Mouse (Mus musculus): ENCODE measurements around the gene Cdhr4. TPM values are rescaled to one million over a fixed set of nuclear protein-coding genes. Genes with fewer than 3 reads are reported as not detected.
"Not testable (repeated sequence)": the region's sequence is repeated elsewhere in the genome, so short reads cannot be mapped to it uniquely, and the experiment has no call there.

Gene Cdhr4
- polyA plus RNA-seq, 1 experiment from 2014 or later: 15.7 TPM

DNA sequence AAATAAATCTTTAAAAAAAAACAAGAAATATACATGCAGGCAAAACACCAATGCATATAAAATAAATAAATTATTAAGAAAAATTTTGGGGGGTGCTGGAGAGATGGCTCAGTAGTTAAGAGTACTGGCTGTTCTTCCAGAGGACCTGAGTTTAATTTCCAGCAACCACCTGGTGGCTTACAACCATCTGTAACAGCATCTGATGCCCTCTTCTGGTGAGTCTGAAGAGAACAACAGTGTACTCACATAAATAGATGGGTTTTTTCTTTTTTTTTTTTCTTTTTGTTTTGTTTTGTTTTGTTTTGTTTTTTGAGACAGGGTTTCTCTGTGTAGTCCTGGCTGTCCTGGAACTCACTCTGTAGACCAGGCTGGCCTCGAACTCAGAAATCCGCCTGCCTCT lies 21.3 kb downstream of the Cdhr4 start:
- WGBS: 89% methylated on average over 2 of the region's 2 CpGs
- not testable (repeated sequence) for H3K4me1 ChIP-seq (replicated peaks; ENCODE audit: control insufficient read depth, insufficient read depth, low read length); H3K4me3 ChIP-seq (ENCODE audit: low read depth, low read length); H3K9ac ChIP-seq (ENCODE audit: low read length); H3K9me3 ChIP-seq (ENCODE audit: control insufficient read depth, low read length); H3K27me3 ChIP-seq (replicated peaks; ENCODE audit: control insufficient read depth, insufficient read depth, low read length); H3K27ac ChIP-seq (ENCODE audit: low read depth); H3K4me2 ChIP-seq (ENCODE audit: low read length); ATAC-seq (replicated peaks; ENCODE audit: low FRiP score, low TSS enrichment, low read depth); DNase-seq (ENCODE audit: low spot score)
- H3K36me3 ChIP-seq (ENCODE audit: control insufficient read depth, insufficient read depth, low read length): peaks cover 20% of the 10 kb centered on the region; the same call in 1 of the 2 replicates

DNA sequence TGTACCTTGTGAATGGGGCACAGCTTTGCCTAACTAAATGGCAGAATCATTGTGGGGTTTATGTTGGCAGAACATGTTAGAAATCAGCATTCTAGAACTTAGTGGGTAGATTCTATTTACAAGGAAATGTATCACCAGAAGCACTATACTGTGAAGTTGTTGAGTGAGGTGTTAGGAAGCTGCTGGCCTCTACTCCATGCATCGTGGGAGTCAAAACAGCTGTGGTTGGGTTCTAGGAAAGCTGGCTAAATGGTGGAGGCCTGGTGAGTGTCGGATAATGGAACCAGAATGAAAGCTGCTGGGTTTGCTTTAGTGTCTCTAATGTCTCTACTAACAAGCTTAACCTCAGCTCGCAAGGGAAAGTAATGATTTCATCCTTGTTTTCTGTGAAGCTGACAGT lies 24.8 kb downstream of the Cdhr4 start:
- Histone ChIP-seq H3K9me3 (ENCODE audit: control insufficient read depth, low read length) (no peaks in the 10 kb centered on the region), H3K4me3 (ENCODE audit: low read depth, low read length) (no peak overlapping the region), H3K9ac (ENCODE audit: low read length) (no peak overlapping the region), H3K27me3 (replicated peaks; ENCODE audit: control insufficient read depth, insufficient read depth, low read length) (no peaks in the 10 kb centered on the region), H3K27ac (ENCODE audit: low read depth) (no peak overlapping the region), H3K4me2 (ENCODE audit: low read length) (no peak overlapping the region), H3K4me1 (replicated peaks; ENCODE audit: control insufficient read depth, insufficient read depth, low read length) (peaks cover 4% of the 10 kb centered on the region; the same call in 1 of the 2 replicates), H3K36me3 (ENCODE audit: control insufficient read depth, insufficient read depth, low read length) (peaks cover 19% of the 10 kb centered on the region; the same call in 1 of the 2 replicates)
- 77% methylated on average over 3 of the region's 3 CpGs for WGBS
- no peak for DNase-seq (ENCODE audit: low spot score)
- no peak for ATAC-seq (replicated peaks; ENCODE audit: low FRiP score, low TSS enrichment, low read depth)

DNA sequence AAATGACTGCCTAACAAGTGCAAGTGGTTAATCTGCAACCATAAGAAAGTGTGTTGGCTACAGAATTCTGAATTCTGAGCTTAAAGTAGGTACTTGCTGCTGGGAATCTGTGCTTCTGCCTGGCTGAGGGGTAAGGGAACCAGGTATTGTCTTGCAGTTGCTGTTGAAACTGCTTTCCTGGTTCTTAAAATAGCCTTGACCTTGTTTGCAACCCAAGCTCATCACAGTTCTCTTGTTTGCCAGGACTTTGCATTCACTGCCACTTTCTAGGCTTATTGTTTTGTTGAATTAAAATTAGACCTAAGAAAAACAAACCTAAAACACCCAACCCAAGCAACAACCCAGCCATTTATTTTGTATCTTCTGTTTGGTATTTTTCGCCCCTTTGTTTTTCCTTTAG lies 28.4 kb downstream of the Cdhr4 start:
- 92% methylated on average over 1 of the region's 1 CpGs for WGBS
- Histone ChIP-seq H3K4me3 (ENCODE audit: low read depth, low read length) (no peak overlapping the region), H3K4me2 (ENCODE audit: low read length) (no peak overlapping the region), H3K9me3 (ENCODE audit: control insufficient read depth, low read length) (no peaks in the 10 kb centered on the region), H3K4me1 (replicated peaks; ENCODE audit: control insufficient read depth, insufficient read depth, low read length) (peaks cover 4% of the 10 kb centered on the region; the same call in 1 of the 2 replicates), H3K27me3 (replicated peaks; ENCODE audit: control insufficient read depth, insufficient read depth, low read length) (no peaks in the 10 kb centered on the region), H3K27ac (ENCODE audit: low read depth) (no peak overlapping the region), H3K36me3 (ENCODE audit: control insufficient read depth, insufficient read depth, low read length) (peaks cover 32% of the 10 kb centered on the region), H3K9ac (ENCODE audit: low read length) (no peak overlapping the region)
- DNase-seq (ENCODE audit: low spot score) (no peak), ATAC-seq (replicated peaks; ENCODE audit: low FRiP score, low TSS enrichment, low read depth) (no peak)

DNA sequence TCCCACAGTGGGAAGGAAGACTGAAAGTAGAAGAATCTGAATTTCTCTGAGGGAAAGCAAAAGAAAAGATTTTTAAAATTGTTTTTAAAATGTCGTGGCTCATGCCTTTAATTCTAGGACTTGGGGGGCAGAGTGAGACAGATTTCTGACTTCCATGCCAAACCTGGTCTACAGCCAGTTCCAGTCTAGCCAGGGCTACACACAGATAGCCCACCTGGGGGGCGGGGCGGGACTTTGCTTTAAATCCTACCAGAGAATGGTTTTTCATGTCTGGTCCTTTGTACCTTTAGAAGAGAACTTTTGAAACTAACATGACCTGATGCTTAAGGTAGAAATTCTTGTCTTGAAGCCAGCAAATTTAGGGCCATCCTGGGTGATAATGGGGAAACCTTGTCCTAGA lies 30.9 kb downstream of the Cdhr4 start:
- H3K4me3 ChIP-seq (ENCODE audit: low read depth, low read length): no peak overlapping the region
- H3K4me1 ChIP-seq (replicated peaks; ENCODE audit: control insufficient read depth, insufficient read depth, low read length): peaks cover 4% of the 10 kb centered on the region; the same call in 1 of the 2 replicates
- WGBS: 87% methylated on average over 3 of the region's 3 CpGs
- H3K36me3 ChIP-seq (ENCODE audit: control insufficient read depth, insufficient read depth, low read length): peaks cover 42% of the 10 kb centered on the region
- ATAC-seq (replicated peaks; ENCODE audit: low FRiP score, low TSS enrichment, low read depth) (no peak), DNase-seq (ENCODE audit: low spot score) (no peak)
- H3K9ac ChIP-seq (ENCODE audit: low read length): no peak overlapping the region
- no peak overlapping the region for H3K27ac ChIP-seq (ENCODE audit: low read depth)
- H3K4me2 ChIP-seq (ENCODE audit: low read length): no peak overlapping the region
- no peaks in the 10 kb centered on the region for H3K27me3 ChIP-seq (replicated peaks; ENCODE audit: control insufficient read depth, insufficient read depth, low read length)
- no peaks in the 10 kb centered on the region for H3K9me3 ChIP-seq (ENCODE audit: control insufficient read depth, low read length)

DNA sequence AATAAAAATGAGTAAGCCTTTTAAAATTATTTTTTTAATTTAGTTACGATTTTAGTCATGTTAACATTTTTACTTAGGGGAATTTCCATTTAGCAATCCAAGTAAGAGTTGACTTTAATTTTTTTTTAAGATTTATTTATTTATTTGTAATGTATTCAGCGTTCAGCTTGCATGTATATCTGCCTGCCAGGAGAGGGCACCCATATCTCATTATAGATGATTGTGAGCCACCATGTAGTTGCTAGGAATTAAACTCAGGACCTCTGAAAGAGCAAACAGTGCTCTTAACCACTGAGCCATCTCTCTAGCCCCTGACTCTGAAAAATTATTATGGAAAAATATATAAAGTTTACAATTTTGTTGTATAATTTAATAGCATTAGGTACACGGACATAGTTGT lies 34.3 kb downstream of the Cdhr4 start:
- no peaks in the 10 kb centered on the region for H3K9me3 ChIP-seq (ENCODE audit: control insufficient read depth, low read length)
- WGBS: 93% methylated on average over 3 of the region's 3 CpGs
- no peak overlapping the region for H3K27ac ChIP-seq (ENCODE audit: low read depth)
- DNase-seq (ENCODE audit: low spot score) (no peak), ATAC-seq (replicated peaks; ENCODE audit: low FRiP score, low TSS enrichment, low read depth) (no peak)
- H3K4me1 ChIP-seq (replicated peaks; ENCODE audit: control insufficient read depth, insufficient read depth, low read length): no peaks in the 10 kb centered on the region
- H3K36me3 ChIP-seq (ENCODE audit: control insufficient read depth, insufficient read depth, low read length): peaks cover 45% of the 10 kb centered on the region
- no peak overlapping the region for H3K4me2 ChIP-seq (ENCODE audit: low read length)
- no peak overlapping the region for H3K9ac ChIP-seq (ENCODE audit: low read length)
- H3K27me3 ChIP-seq (replicated peaks; ENCODE audit: control insufficient read depth, insufficient read depth, low read length): no peaks in the 10 kb centered on the region
- H3K4me3 ChIP-seq (ENCODE audit: low read depth, low read length): no peak overlapping the region

DNA sequence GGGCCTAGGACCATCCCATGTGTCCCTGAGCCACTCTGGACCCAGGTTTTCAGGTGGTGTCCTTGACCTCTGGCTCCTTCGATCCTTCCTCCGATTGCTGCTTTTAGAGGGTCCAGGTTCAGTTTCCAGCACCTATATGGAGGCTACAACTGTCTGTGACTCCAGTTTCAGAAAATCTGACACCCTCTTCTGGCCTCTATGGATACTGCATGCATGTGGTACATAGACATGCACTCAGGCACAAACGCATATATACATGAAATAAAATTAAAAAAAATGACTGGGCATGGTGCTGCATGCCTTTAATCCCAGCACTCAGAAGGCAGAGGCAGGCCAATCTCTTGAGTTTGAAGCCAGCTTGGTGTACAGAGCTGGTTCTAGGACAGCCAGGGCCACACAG lies 35.6 kb downstream of the Cdhr4 start:
- Histone ChIP-seq H3K9ac (ENCODE audit: low read length) (no peak overlapping the region), H3K36me3 (ENCODE audit: control insufficient read depth, insufficient read depth, low read length) (peaks cover 57% of the 10 kb centered on the region), H3K4me3 (ENCODE audit: low read depth, low read length) (no peak overlapping the region), H3K27ac (ENCODE audit: low read depth) (no peak overlapping the region), H3K4me1 (replicated peaks; ENCODE audit: control insufficient read depth, insufficient read depth, low read length) (no peaks in the 10 kb centered on the region), H3K4me2 (ENCODE audit: low read length) (no peak overlapping the region), H3K27me3 (replicated peaks; ENCODE audit: control insufficient read depth, insufficient read depth, low read length) (no peaks in the 10 kb centered on the region), H3K9me3 (ENCODE audit: control insufficient read depth, low read length) (no peaks in the 10 kb centered on the region)
- no peak for DNase-seq (ENCODE audit: low spot score)
- WGBS: 95% methylated on average over 3 of the region's 3 CpGs
- no peak for ATAC-seq (replicated peaks; ENCODE audit: low FRiP score, low TSS enrichment, low read depth)

DNA sequence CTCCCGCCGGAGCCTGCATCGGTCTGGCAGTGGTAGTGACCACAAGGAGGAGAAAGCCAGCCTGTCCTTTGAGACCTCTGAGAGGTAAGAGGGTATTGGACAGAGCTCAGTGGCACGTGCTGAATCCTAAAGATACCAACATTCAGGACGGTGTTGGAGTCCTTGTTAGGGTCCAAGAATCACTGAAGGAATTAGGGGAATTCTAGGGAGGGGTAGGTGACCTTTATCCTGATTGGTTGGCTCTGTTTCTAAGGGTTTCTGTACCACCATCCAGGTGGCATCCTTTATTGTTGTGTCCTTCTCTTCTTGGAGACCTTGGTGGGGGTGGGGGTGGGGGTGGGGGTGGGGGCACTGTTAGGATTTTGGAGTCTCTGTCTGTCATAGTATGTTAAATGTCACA lies 39.8 kb downstream of the Cdhr4 start:
- peaks cover 54% of the 10 kb centered on the region for H3K36me3 ChIP-seq (ENCODE audit: control insufficient read depth, insufficient read depth, low read length)
- H3K9me3 ChIP-seq (ENCODE audit: control insufficient read depth, low read length): no peaks in the 10 kb centered on the region
- no peak overlapping the region for H3K4me2 ChIP-seq (ENCODE audit: low read length)
- no peaks in the 10 kb centered on the region for H3K27me3 ChIP-seq (replicated peaks; ENCODE audit: control insufficient read depth, insufficient read depth, low read length)
- no peak overlapping the region for H3K4me3 ChIP-seq (ENCODE audit: low read depth, low read length)
- H3K4me1 ChIP-seq (replicated peaks; ENCODE audit: control insufficient read depth, insufficient read depth, low read length): no peaks in the 10 kb centered on the region
- ATAC-seq (replicated peaks; ENCODE audit: low FRiP score, low TSS enrichment, low read depth): no peak
- WGBS: 95% methylated on average over 5 of the region's 5 CpGs
- H3K27ac ChIP-seq (ENCODE audit: low read depth): no peak overlapping the region
- no peak overlapping the region for H3K9ac ChIP-seq (ENCODE audit: low read length)
- DNase-seq (ENCODE audit: low spot score): no peak

DNA sequence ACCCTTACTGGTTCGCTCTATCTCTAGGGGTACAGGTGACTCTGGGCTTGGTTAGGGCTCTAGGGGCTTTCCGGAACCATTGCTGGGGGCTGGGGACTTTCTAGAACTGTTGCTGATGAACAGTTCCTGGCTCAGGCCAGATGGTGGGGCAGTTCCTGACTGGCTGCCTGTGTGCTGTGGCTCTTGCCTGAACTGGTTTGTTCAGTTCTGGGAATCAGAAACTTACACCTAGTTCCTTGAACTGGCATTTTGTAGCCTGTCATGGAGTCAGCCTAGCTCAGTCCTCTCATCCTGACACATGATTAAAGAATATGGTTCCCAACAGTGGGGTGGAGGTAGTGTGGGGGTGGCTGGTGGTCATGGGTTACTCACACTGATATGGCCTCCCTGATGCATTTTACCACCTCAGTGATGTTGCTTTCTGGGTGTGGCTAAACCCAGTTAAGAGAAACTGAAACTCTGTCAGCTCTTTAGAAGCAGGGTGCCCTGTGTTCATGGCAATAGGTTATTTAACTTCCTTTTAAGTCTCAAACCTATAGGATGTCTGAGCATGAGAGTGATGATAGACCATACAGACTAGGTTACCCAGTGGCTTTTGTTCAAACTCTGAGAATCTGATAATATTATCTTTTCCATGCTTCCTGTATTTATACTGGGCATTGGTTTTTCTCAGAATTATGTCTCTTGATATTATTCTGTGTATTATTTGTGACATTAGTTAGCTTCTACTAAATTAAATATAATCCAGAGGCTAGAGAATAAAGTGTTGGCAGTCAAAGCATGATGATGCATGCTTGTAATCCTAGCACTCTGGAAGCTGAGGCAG lies 43.2 kb downstream of the Cdhr4 start:
- WGBS: 97% methylated on average over 2 of the region's 2 CpGs
- H3K27ac ChIP-seq (ENCODE audit: low read depth): no peak overlapping the region
- H3K4me2 ChIP-seq (ENCODE audit: low read length): no peak overlapping the region
- no peaks in the 10 kb centered on the region for H3K9me3 ChIP-seq (ENCODE audit: control insufficient read depth, low read length)
- H3K36me3 ChIP-seq (ENCODE audit: control insufficient read depth, insufficient read depth, low read length): peaks cover 51% of the 10 kb centered on the region
- no peak overlapping the region for H3K9ac ChIP-seq (ENCODE audit: low read length)
- H3K4me1 ChIP-seq (replicated peaks; ENCODE audit: control insufficient read depth, insufficient read depth, low read length): no peaks in the 10 kb centered on the region
- DNase-seq (ENCODE audit: low spot score) (no peak), ATAC-seq (replicated peaks; ENCODE audit: low FRiP score, low TSS enrichment, low read depth) (no peak)
- no peak overlapping the region for H3K4me3 ChIP-seq (ENCODE audit: low read depth, low read length)
- no peaks in the 10 kb centered on the region for H3K27me3 ChIP-seq (replicated peaks; ENCODE audit: control insufficient read depth, insufficient read depth, low read length)
